Mouse (Mus musculus): ENCODE data around the gene Il9.

The Il9 gene

GRCm38 (mm10) chr13:56482146-56482545, at the start of gene Il9:
Il9 (minus strand) TSS chr13:56482246.
- no peak for DNase-seq

DNA sequence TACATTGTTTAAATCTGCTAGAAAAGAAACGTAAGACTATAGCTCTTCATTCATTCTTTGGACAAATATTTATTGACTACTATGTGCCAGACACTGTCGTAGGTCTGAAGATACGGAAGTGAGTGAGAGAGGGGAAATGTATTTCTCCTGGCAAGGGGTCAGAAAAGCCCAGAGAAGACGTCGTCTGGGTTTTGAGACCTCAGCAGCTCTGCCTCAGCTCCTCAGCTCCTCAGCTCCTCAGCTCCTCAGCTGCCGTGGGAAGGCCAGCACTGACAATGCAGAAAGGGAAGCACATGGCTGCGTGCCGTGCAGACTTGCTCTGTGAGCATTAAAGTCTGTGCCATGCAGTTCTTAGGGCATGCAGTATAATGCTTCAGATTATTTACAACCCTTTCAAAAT, 47.6 kb upstream of the Il9 start:
- no peak for DNase-seq

- no peak for DNase-seq
These were observed 47.0 kb upstream of the Il9 start for GRCm38 (mm10) chr13:56529031-56529430.

DNA sequence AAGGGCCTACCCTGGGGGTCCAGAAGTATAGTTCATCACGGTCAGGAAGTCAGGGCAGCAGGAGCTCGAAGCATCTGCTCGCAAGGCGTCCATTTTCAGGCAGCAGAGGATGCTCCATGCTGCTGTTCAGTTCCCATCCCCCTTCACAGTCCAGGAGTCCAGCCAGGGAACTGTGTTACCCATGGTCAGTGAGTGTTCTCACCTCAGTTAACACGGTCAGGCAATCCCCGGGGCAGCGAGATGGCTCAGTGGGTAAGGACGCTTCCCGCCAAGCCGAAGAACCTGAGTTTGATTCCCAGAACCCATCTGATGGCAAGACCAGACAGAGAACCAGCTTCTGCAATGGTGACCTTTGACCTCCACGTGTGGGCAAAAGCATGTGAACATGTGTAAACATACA, 46.2 kb upstream of the Il9 start:
- DNase-seq, result peak in 1 of 2 experiments; percentile 22

DNA sequence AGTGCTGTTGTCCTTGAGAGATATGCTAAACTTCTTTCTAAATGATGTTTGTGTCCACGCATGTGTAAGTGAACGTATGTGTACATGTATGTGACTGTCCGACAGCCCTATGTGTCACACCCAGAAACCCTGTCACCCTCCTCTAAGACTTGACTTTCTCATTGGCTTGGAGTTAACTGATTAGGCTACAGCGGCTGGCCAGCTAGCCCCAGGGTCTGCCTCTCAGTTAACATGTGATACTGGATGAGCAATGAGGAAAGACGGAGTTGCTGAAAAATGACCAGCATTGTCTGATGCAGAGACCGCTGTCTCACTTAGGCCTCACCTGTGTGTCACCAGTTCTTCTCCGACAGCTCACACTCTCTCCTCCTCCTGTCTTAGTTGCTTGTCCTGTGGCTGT, 45.8 kb upstream of the Il9 start:
- no peak for DNase-seq

GRCm38 (mm10) chr13:56526871-56527270, 44.8 kb upstream of the Il9 start:
- no peak for DNase-seq

DNA sequence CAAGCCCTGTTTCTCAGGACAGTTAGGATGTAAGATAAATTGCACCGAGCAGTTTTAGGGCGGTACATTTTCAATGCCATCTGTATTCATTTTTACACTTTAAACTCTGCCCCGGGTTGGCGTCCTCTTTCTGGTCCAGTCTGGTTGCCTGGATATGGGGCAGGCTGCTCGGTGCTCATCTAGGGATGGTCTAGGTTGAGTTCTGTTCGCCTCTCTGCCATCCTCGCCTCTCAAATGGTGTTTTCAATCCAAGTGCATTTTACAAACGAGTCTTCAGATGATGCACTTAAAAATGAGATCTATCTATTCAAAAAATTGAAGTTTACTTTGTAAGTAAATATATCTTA, 40.7 kb upstream of the Il9 start:
- no peak for DNase-seq

- peak; percentile 97 to 98 for DNase-seq
These were observed 40.2 kb upstream of the Il9 start, which contains the start of gene Fbxl21 for GRCm38 (mm10) chr13:56522081-56522820. Fbxl21 (plus strand) TSS chr13:56522472.

DNA sequence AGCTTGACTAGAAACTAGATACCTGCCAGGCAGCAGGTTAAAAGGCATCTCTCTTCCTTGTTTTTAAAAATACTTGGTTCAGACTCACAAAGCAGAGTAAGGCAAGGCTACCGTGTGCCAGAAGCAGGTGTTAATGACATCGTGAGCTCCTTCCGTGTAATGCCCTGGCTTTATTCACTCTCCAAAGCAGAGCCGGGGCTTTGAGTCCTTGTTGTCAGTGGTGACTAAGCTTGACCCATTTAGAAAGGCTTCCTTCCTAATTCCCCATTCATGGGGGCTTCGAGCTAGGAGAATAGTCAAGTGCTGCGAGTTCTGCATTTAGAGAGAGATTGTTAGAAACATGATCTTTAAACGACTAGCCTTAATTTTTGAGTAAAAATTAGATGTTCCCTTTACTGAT, 34.8 kb upstream of the Il9 start:
- DNase-seq, result no peak

DNA sequence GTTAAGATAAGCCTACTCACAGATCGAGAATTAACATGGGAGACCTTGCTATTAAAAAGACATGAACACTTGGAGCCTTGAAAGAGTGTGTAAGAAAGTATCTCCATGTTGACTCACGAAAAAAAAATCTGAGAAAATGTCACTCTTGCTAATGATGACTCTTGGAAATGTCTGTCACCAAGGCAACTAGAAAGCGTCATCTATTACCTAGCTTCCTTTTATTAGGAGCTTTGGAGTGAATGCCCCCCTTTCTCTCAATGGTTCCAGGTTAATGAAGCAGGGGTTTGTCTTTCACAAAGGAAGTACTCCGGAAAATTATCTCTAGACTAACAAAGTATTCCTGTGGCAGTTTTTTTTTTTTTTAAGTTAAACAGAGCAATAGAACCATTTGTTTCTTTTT, 34.3 kb upstream of the Il9 start:
- DNase-seq, result no peak

DNA sequence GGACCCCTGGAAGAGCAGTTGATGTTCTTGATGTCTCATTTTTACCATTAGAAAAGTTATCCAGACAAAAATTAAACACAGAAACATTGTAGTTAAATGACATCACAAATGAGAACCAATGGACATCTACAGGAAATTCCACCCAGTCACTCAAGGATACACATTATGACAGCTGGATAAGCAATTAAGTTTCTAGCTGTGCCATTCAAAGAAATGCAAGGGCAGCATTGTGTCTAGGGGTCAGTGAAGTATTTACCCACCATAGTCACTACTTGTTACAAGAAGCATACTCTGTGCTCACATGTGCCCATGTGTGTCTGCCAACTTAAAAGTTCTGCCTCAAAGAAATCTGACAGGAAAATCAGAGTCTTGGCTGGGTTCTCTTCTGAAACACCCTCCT, 31.5 kb upstream of the Il9 start:
- DNase-seq, result no peak

- peak; percentile 61 to 74 for DNase-seq
These were observed 27.8 kb upstream of the Il9 start for GRCm38 (mm10) chr13:56509796-56510195.

- no peak for DNase-seq
These were observed 24.9 kb upstream of the Il9 start for GRCm38 (mm10) chr13:56506871-56507496.

GRCm38 (mm10) chr13:56501866-56502420, 19.9 kb upstream of the Il9 start:
- no peak for DNase-seq

DNA sequence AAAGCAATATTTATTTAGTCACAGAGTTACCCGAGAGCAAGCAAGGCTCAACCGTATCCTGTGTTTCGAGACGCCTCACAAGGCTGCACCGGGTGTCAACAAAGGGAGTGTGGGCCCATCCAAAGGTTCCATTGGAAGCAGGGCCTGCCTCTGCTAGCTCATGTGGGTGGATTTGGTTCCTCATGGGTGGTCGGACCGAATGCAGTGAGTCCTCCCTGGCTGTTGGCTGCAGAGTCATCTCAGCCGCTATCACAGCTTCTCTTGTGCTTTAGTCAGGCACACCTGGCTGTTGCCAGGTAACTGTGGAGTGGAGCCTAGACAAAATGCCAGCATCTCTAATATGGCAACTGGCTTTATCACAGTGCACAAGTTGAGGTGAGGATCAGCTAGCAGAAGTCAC, 18.6 kb upstream of the Il9 start:
- no peak for DNase-seq

DNA sequence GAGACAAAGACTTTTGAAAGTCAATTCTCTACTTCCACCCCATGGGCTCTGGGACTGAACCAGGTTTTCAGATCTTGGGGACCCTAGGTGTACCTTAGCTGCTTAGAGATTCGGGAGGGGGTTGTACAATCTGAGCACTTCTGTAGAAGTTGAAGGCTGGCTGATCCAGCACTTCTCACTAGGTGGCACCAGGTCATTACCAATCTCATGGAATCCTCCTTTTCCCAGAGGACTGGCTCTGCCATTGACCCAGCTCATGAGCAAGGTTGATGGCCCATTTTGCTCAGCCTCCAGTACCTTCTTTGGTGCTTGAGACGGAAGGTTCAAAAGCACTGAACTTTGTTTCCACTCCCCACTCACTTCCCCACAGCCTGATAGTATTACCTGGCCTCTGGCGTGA, 18.1 kb upstream of the Il9 start:
- peak in 1 of 2 experiments; percentile 35 for DNase-seq

DNA sequence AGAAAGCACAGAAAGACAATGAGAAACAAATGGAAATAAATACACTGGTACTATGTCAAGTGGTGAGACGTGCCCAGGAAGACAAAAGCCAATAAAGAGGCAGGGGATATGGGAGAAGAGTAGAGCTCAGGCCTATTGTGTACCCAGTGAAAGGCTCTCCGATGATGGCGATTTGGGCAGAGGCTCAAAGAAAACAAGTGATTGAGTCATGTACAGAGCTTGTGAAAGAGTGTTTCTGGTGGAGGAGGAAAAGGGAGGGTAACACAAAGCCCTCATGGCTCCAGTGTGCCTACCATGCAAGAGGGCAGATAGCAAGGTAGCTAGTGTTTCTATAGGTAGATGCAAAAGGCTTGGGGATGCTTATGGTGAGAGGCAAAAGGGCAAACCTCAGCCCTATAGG, 12.4 kb upstream of the Il9 start:
- DNase-seq, result no peak

DNA sequence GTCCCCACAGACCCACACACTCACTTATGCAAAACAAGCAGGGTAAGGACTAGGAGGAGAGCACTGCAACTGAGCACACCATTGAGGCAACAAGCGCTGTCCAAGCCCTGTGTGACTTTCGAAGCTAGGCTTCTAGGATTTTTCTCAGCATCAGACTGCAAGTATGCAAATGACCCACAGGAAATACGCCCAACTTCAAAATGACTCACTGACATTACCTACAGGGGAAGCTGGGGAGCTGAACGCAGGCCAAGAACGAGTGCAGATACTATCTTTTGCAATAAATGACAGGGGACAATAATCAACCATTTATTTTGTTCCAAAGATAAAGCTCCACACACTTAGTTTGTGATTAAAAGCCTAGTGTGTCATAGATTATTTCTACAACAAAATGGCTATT, 6.0 kb upstream of the Il9 start:
- DNase-seq, result no peak

GRCm38 (mm10) chr13:56478027-56478426, 4.0 kb downstream of the Il9 start:
- DNase-seq, result no peak

GRCm38 (mm10) chr13:56477271-56477670, 4.8 kb downstream of the Il9 start:
- DNase-seq, result peak; percentile 52 to 83

DNA sequence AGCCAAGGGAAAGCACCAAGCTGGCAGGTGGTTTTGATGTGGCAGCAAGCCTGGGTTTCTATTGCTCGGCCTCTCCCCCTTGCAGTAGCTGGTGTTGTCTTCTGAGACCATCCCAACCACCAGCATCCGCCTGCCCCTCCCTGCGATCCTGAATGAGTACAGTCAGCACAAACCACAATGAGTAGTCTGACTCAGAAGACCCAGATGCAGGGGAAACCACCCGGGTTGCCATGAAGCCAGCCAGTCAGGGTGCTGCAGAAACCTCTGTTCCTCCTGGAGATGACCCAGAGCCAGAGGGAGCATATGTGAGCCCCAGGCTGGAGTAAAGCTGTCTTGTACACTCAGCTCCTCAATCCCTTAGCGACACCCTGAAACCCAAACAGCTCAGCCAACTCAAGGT, 5.3 kb downstream of the Il9 start:
- no peak for DNase-seq

- DNase-seq, result peak; percentile 52 to 53
These were observed 6.7 kb downstream of the Il9 start for GRCm38 (mm10) chr13:56475363-56475762.

GRCm38 (mm10) chr13:56472661-56473060, 9.4 kb downstream of the Il9 start:
- no peak for DNase-seq

GRCm38 (mm10) chr13:56471951-56472350, 10.1 kb downstream of the Il9 start:
- DNase-seq, result peak; percentile 67 to 68

DNA sequence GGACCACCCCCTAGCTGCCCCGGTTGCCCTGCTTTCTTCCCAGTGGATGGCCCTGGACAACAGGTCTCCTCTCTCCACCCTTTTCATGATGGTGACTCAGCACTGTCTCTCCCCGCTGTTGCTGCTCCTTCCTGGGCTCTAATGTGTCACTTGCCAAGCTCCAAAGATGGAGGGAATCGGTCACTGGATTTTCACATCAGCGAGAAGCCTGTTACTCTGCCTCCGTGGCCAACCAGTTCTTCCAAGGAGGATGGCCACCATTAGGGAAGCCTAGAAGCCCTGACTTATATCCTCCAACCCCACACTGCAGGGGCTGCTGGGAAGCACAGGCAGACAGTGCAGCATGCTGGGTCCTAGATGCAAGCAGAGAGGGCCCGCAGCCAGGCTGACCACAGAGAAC, 10.8 kb downstream of the Il9 start:
- DNase-seq, result no peak
